Mouse (Mus musculus): ENCODE measurements around the gene Dop1b. TPM values are rescaled to one million over a fixed set of nuclear protein-coding genes. Genes with fewer than 3 reads are reported as not detected.

Dop1b gene
- polyA plus RNA-seq, 1 experiment from 2014 or later: 41.0 TPM

DNA sequence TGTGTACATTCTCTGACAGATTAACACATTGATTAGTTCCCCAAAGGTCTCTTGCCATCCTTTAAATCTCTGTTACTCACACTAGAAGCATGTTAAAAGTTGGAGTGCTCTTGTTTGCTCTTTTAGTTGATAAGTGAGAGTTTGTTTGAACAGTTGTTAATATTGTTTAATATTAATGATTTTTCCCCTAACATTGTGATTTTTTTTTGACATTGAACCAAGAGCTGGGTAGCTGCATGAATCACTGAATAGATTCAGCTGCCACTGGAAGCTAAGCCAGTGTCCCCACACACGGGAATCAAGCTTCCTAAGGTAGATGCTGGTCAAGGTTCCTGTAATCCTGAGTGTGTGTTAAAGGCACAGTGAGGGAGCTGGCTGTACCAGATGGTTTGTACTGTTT is 31.2 kb downstream of the Dop1b start:
- no peak overlapping the region for H3K4me3 ChIP-seq (ENCODE audit: low read depth, low read length)
- no peaks in the 10 kb centered on the region for H3K4me1 ChIP-seq (ENCODE audit: control insufficient read depth, insufficient read depth, low read length)
- no peak overlapping the region for H3K27ac ChIP-seq (ENCODE audit: low read length)
- H3K4me2 ChIP-seq (ENCODE audit: low read length): no peak overlapping the region
- no peak for ATAC-seq
- H3K9me3 ChIP-seq (replicated peaks; ENCODE audit: control insufficient read depth, low read length, poor library complexity, severe bottlenecking): no peaks in the 10 kb centered on the region
- 31% methylated on average over 1 of the region's 1 CpGs for WGBS
- H3K27me3 ChIP-seq (ENCODE audit: control insufficient read depth, insufficient read depth, low read depth, low read length): no peaks in the 10 kb centered on the region
- peaks cover 16% of the 10 kb centered on the region for H3K36me3 ChIP-seq (ENCODE audit: control insufficient read depth, insufficient read depth, low read length)
- H3K9ac ChIP-seq (ENCODE audit: low read depth, low read length): no peak overlapping the region

DNA sequence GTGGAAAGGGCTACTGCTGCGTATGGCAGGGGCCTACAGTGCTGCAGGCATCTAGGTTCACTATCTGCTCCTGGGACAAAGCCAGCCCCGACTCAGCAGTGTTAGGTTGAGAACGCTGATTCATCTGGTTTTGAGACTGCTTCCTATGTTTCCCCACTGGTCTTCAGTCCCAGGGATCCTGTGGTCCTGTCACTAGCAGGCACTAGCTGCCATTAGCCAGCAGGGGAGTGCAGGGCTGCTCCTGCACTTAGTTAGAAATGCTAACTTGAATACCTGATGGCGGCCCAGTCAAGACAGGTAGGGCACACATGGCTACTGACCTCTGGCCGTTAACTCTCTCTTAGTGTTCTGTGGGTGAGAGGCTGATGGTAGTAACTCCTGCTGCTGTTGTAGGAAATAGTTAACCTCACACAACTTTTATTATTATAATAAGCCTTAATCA is 32.4 kb downstream of the Dop1b start:
- Histone ChIP-seq H3K4me2 (ENCODE audit: low read length) (no peak overlapping the region), H3K9me3 (replicated peaks; ENCODE audit: control insufficient read depth, low read length, poor library complexity, severe bottlenecking) (no peaks in the 10 kb centered on the region), H3K36me3 (ENCODE audit: control insufficient read depth, insufficient read depth, low read length) (peaks cover 12% of the 10 kb centered on the region), H3K4me1 (ENCODE audit: control insufficient read depth, insufficient read depth, low read length) (no peaks in the 10 kb centered on the region), H3K27ac (ENCODE audit: low read length) (no peak overlapping the region), H3K4me3 (ENCODE audit: low read depth, low read length) (no peak overlapping the region), H3K27me3 (ENCODE audit: control insufficient read depth, insufficient read depth, low read depth, low read length) (no peaks in the 10 kb centered on the region), H3K9ac (ENCODE audit: low read depth, low read length) (no peak overlapping the region)
- WGBS: 71% methylated on average over 5 of the region's 5 CpGs
- ATAC-seq: no peak

- Histone ChIP-seq H3K27ac (ENCODE audit: low read length) (no peak overlapping the region), H3K9me3 (replicated peaks; ENCODE audit: control insufficient read depth, low read length, poor library complexity, severe bottlenecking) (no peaks in the 10 kb centered on the region), H3K36me3 (ENCODE audit: control insufficient read depth, insufficient read depth, low read length) (peaks cover 4% of the 10 kb centered on the region), H3K4me1 (ENCODE audit: control insufficient read depth, insufficient read depth, low read length) (no peaks in the 10 kb centered on the region), H3K4me3 (ENCODE audit: low read depth, low read length) (no peak overlapping the region), H3K9ac (ENCODE audit: low read depth, low read length) (no peak overlapping the region), H3K27me3 (ENCODE audit: control insufficient read depth, insufficient read depth, low read depth, low read length) (no peaks in the 10 kb centered on the region), H3K4me2 (ENCODE audit: low read length) (no peak overlapping the region)
- WGBS: 83% methylated on average over 10 of the region's 10 CpGs
- ATAC-seq: no peak
These were observed 33.2 kb downstream of the Dop1b start for GRCm38 (mm10) chr16:93744804-93745340.

DNA sequence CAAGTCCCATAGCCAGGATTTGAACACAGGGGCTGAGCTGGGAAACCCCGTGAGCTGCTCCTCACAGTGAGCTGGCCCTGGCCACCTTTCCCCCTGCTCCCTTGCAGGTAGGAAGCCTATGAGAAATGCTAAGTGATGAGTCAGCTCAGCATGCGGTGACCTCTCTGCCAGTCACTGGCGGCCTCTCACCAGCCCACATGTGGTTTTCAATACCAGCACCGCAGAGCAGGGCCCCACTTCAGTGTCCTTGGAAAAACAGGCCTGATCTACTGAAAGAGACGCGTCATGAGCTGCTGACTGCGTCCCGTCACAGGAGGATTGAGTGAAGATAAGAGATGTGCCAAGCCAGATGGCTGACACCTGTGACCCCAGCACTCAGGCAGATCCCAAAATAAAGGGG is 34.7 kb downstream of the Dop1b start:
- H3K36me3 ChIP-seq (ENCODE audit: control insufficient read depth, insufficient read depth, low read length): no peaks in the 10 kb centered on the region; the same call in none of the 2 replicates
- no peak for ATAC-seq
- WGBS: 81% methylated on average over 8 of the region's 8 CpGs

DNA sequence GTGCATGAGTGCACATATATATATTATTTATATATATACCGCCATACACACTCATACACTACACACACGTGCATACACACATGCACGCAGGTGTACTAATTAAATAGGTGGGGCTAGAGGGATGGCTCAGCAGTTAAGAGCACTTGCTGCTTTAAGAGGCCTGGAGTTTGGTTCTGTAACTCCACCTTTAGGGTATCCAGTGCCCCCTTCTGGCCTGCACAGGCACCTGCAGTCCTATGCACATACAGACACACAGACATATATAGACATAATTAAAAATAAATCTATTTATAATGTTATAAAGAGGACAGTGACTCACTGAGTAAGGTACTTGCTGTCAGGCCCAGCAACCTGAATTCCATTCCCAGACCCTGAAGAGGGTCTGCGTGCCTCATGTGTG is 35.3 kb downstream of the Dop1b start:
- ATAC-seq: no peak
- no peaks in the 10 kb centered on the region for H3K4me1 ChIP-seq (ENCODE audit: control insufficient read depth, insufficient read depth, low read length)

More for the DNA sequence above, 34.7 kb downstream of the Dop1b start:
- no peaks in the 10 kb centered on the region for H3K9me3 ChIP-seq (replicated peaks; ENCODE audit: control insufficient read depth, low read length, poor library complexity, severe bottlenecking)
- no peaks in the 10 kb centered on the region for H3K27me3 ChIP-seq (ENCODE audit: control insufficient read depth, insufficient read depth, low read depth, low read length)
- H3K27ac ChIP-seq (ENCODE audit: low read length): no peak overlapping the region
- H3K4me2 ChIP-seq (ENCODE audit: low read length): no peak overlapping the region
- no peak overlapping the region for H3K9ac ChIP-seq (ENCODE audit: low read depth, low read length)
- no peak overlapping the region for H3K4me3 ChIP-seq (ENCODE audit: low read depth, low read length)
- no peaks in the 10 kb centered on the region for H3K4me1 ChIP-seq (ENCODE audit: control insufficient read depth, insufficient read depth, low read length)

DNA sequence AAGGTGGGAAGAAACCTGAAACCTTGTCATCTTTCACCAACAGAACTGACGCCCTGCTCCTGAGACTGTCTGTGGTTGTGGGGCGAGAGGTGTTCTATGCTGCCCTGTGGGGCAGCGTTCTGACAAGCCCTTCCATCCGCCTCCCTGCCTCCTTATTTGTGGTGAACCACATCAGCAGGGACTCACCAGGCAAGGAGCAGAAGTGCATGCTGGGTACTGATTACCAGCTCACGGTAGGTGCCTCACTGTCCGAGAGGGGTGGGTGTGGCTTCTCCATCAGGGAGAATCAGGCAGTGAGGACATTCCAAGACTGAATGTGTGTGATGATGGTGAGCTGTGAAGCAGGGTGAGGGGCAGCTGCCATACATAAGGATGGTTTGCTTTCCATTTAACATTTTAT is 35.7 kb downstream of the Dop1b start:
- Histone ChIP-seq H3K27ac (ENCODE audit: low read length) (no peak overlapping the region), H3K4me2 (ENCODE audit: low read length) (no peak overlapping the region), H3K4me1 (ENCODE audit: control insufficient read depth, insufficient read depth, low read length) (no peaks in the 10 kb centered on the region), H3K4me3 (ENCODE audit: low read depth, low read length) (no peak overlapping the region), H3K9me3 (replicated peaks; ENCODE audit: control insufficient read depth, low read length, poor library complexity, severe bottlenecking) (no peaks in the 10 kb centered on the region), H3K9ac (ENCODE audit: low read depth, low read length) (no peak overlapping the region), H3K27me3 (ENCODE audit: control insufficient read depth, insufficient read depth, low read depth, low read length) (no peaks in the 10 kb centered on the region), H3K36me3 (ENCODE audit: control insufficient read depth, insufficient read depth, low read length) (peaks cover 1% of the 10 kb centered on the region)
- no peak for ATAC-seq
- 72% methylated on average over 6 of the region's 6 CpGs for WGBS

More for the DNA sequence above, 35.3 kb downstream of the Dop1b start:
- Histone ChIP-seq H3K9ac (ENCODE audit: low read depth, low read length) (no peak overlapping the region), H3K9me3 (replicated peaks; ENCODE audit: control insufficient read depth, low read length, poor library complexity, severe bottlenecking) (no peaks in the 10 kb centered on the region), H3K4me2 (ENCODE audit: low read length) (no peak overlapping the region), H3K36me3 (ENCODE audit: control insufficient read depth, insufficient read depth, low read length) (no peaks in the 10 kb centered on the region; the same call in none of the 2 replicates), H3K4me3 (ENCODE audit: low read depth, low read length) (no peak overlapping the region), H3K27me3 (ENCODE audit: control insufficient read depth, insufficient read depth, low read depth, low read length) (no peaks in the 10 kb centered on the region), H3K27ac (ENCODE audit: low read length) (no peak overlapping the region)
- WGBS: 93% methylated on average over 4 of the region's 4 CpGs

- H3K4me3 ChIP-seq (ENCODE audit: low read depth, low read length): no peak overlapping the region
- no peaks in the 10 kb centered on the region for H3K4me1 ChIP-seq (ENCODE audit: control insufficient read depth, insufficient read depth, low read length)
- H3K9me3 ChIP-seq (replicated peaks; ENCODE audit: control insufficient read depth, low read length, poor library complexity, severe bottlenecking): no peaks in the 10 kb centered on the region
- no peaks in the 10 kb centered on the region for H3K27me3 ChIP-seq (ENCODE audit: control insufficient read depth, insufficient read depth, low read depth, low read length)
- no peak overlapping the region for H3K27ac ChIP-seq (ENCODE audit: low read length)
- H3K9ac ChIP-seq (ENCODE audit: low read depth, low read length): no peak overlapping the region
- peaks cover 20% of the 10 kb centered on the region for H3K36me3 ChIP-seq (ENCODE audit: control insufficient read depth, insufficient read depth, low read length)
- WGBS: 84% methylated on average over 15 of the region's 15 CpGs
- H3K4me2 ChIP-seq (ENCODE audit: low read length): no peak overlapping the region
- ATAC-seq: no peak
These were observed 37.6 kb downstream of the Dop1b start for GRCm38 (mm10) chr16:93749147-93749910.

DNA sequence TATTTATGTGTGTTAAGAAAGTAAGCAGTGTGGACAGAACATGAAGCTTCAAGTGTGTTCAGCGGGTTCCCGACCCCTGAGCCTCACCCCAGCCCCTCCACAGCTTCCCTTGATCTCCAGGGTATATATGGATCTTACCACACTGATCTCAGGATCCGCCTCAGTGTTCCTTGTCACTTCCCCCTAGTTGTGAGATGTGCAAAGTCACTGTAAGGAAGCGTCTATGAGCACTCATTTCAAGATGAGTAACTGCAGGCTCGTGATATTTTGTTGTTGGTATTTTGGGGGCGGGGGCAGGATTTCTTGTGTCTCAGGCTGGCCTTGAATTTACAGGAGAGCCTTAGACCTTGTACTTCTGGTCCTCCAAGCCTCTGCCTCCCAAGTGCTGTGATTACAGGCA is 38.8 kb downstream of the Dop1b start:
- no peaks in the 10 kb centered on the region for H3K9me3 ChIP-seq (replicated peaks; ENCODE audit: control insufficient read depth, low read length, poor library complexity, severe bottlenecking)
- WGBS: 86% methylated on average over 6 of the region's 6 CpGs
- H3K4me3 ChIP-seq (ENCODE audit: low read depth, low read length): no peak overlapping the region
- no peak overlapping the region for H3K27ac ChIP-seq (ENCODE audit: low read length)
- H3K27me3 ChIP-seq (ENCODE audit: control insufficient read depth, insufficient read depth, low read depth, low read length): no peaks in the 10 kb centered on the region
- H3K36me3 ChIP-seq (ENCODE audit: control insufficient read depth, insufficient read depth, low read length): peaks cover 23% of the 10 kb centered on the region
- no peaks in the 10 kb centered on the region for H3K4me1 ChIP-seq (ENCODE audit: control insufficient read depth, insufficient read depth, low read length)
- H3K4me2 ChIP-seq (ENCODE audit: low read length): no peak overlapping the region
- H3K9ac ChIP-seq (ENCODE audit: low read depth, low read length): no peak overlapping the region
- no peak for ATAC-seq

DNA sequence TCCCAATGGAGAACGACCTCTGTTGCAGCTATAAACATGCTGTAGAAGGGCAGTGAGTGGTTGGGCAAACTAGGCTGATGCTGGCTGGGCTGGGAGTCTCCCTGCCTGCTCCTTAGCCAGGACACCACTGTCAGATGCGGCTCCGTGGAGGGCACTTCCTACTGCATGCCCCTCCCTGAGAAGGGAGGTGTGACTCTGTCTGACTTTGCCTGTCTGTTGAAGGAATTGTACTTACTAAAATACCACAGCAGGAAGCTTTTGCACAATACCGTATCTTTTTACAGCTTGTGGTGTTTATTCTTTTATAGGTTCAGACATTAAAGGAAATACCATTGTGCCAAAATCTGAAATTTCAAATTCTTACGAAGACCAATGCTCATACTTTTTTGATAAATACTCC is 40.1 kb downstream of the Dop1b start:
- no peak overlapping the region for H3K4me3 ChIP-seq (ENCODE audit: low read depth, low read length)
- H3K4me1 ChIP-seq (ENCODE audit: control insufficient read depth, insufficient read depth, low read length): no peaks in the 10 kb centered on the region
- no peak overlapping the region for H3K9ac ChIP-seq (ENCODE audit: low read depth, low read length)
- WGBS: 70% methylated on average over 5 of the region's 5 CpGs
- no peak overlapping the region for H3K27ac ChIP-seq (ENCODE audit: low read length)
- peaks cover 25% of the 10 kb centered on the region for H3K36me3 ChIP-seq (ENCODE audit: control insufficient read depth, insufficient read depth, low read length)
- H3K9me3 ChIP-seq (replicated peaks; ENCODE audit: control insufficient read depth, low read length, poor library complexity, severe bottlenecking): no peaks in the 10 kb centered on the region
- H3K4me2 ChIP-seq (ENCODE audit: low read length): no peak overlapping the region
- H3K27me3 ChIP-seq (ENCODE audit: control insufficient read depth, insufficient read depth, low read depth, low read length): no peaks in the 10 kb centered on the region
- ATAC-seq: no peak
